Mouse (Mus musculus) liver, adult 2 months (tissue): ENCODE measurements around the gene Ogfod2. TPM values are rescaled to one million over a fixed set of nuclear protein-coding genes. Genes with fewer than 3 reads are reported as not detected.
A peak's percentile ranks its signal among the peaks of the same experiment; 100 is the strongest.

Source experiments
- DNase-seq: peaks from one replicate; pipeline ENCODE4 v3.0.0-alpha.2; 2011; ENCODE audit warnings: low read depth, low spot score; ENCODE audit errors: extremely low read depth
- H3K27ac ChIP-seq: fragments of 200-500 bp; replicated peaks from 2 replicates; pipeline ENCODE4 v1.5.1; 2012; ENCODE audit warnings: low read depth, mild to moderate bottlenecking, control low read depth, inconsistent platforms, low read length; ENCODE audit not compliant: insufficient read depth
- H3K27me3 ChIP-seq: fragments of 200-500 bp; 2 replicates; pipeline ENCODE4 v1.6.1; 2012; ENCODE audit warnings: mild to moderate bottlenecking, moderate library complexity, low read length, inconsistent platforms; ENCODE audit not compliant: control insufficient read depth, insufficient read depth
- H3K36me3 ChIP-seq: fragments of 200-500 bp; 2 replicates; pipeline ENCODE4 v1.6.1; 2012; ENCODE audit warnings: low read length, inconsistent platforms; ENCODE audit not compliant: control insufficient read depth, insufficient read depth
- H3K4me1 ChIP-seq: fragments of 200-500 bp; 2 replicates; pipeline ENCODE4 v1.6.1; 2011; ENCODE audit warnings: low read length; ENCODE audit not compliant: control insufficient read depth, insufficient read depth
- H3K4me3 ChIP-seq: fragments of 200-500 bp; 2 replicates; pipeline ENCODE4 v1.5.1; 2011; ENCODE audit warnings: low read depth, mild to moderate bottlenecking, control low read depth, low read length, moderate library complexity; ENCODE audit not compliant: insufficient read depth
- H3K79me2 ChIP-seq: fragments of 200-500 bp; 2 replicates; pipeline ENCODE4 v1.6.1; 2012; ENCODE audit warnings: inconsistent platforms, mild to moderate bottlenecking, low read length, moderate library complexity; ENCODE audit not compliant: control insufficient read depth, insufficient read depth
- H3K9ac ChIP-seq: fragments of 200-500 bp; 2 replicates; pipeline ENCODE4 v1.6.1; 2012; ENCODE audit warnings: low read depth, mild to moderate bottlenecking, control low read depth, inconsistent platforms, low read length
- CTCF ChIP-seq: fragments of 200-500 bp; IDR thresholded peaks from 2 replicates; pipeline ENCODE4 v1.5.1; 2011; ENCODE audit warnings: low read depth, low read length, control low read depth
- POLR2A ChIP-seq: fragments of 200-500 bp; IDR thresholded peaks from 2 replicates; pipeline ENCODE4 v1.6.1; 2011; ENCODE audit warnings: low read length, control low read depth; ENCODE audit not compliant: insufficient read depth; ENCODE audit errors: extremely low read depth
- WGBS: fragments of 180-500 bp; shearing (Covaris S2); methylation state at CpG from one replicate; pipeline ENCODE4 v1.1.7; 2018; 5-methylcytosine and 5-hydroxymethylcytosine counted together
- polyA plus RNA-seq: library from polyadenylated mRNA; depleted of rRNA; stranded (reverse); fragments of >200 nt; gene quantifications from 2 replicates; pipeline ENCODE4 v1.2.3, GENCODE M21; 2012
- total RNA-seq: library from RNA; depleted of rRNA; stranded (reverse); fragments of >200 nt; gene quantifications from 2 replicates; pipeline ENCODE4 v1.2.3, GENCODE M21; 2014

Gene Ogfod2
- total and polyA plus RNA-seq, 2 experiments, result 38.5 to 65.3 TPM

DNA sequence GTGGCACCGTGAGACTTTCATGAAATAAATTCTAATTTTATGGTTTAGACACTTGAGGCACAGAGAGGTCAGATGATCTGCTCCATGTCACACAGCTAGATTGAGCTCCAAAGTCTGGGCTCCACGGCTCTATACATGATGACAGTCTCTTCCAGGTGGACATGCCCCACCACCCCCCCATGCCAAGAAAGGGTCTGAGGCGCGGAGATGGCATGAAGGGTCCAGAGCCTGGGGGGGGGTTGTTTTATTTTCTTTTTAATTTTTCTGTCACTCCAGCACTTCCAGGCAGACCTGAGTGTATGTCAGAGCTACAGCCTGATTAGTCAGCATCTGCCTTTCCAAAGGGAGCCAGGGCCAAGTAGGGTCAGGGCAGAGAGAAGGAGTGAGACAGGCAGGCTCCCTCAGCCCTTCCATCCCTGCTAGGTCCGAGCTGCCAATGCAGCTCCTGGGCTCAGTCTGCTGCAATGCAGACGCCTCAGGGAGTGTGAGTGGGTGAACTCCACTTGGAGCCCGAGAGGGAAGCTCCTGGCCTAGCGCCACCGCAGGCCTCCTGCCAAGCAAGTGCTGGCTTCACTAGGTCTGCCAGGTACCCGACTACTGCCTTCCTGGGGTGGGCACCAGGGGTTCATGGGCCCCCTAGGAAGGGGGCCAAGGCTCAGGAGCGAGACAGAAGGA is 18.8 kb upstream of the Ogfod2 start:
- Histone ChIP-seq H3K27me3 (no peaks in the 10 kb centered on the region), H3K4me3 (no peak overlapping the region), H3K36me3 (no peaks in the 10 kb centered on the region), H3K9ac (no peak overlapping the region), H3K27ac (no peak overlapping the region), H3K79me2 (no peaks in the 10 kb centered on the region), H3K4me1 (peaks cover 10% of the 10 kb centered on the region; the same call in 1 of the 2 replicates)
- TF ChIP-seq CTCF (no peak), POLR2A (no peak)
- 55% methylated on average over 11 of the region's 11 CpGs for WGBS
- peak; percentile 56 for DNase-seq

DNA sequence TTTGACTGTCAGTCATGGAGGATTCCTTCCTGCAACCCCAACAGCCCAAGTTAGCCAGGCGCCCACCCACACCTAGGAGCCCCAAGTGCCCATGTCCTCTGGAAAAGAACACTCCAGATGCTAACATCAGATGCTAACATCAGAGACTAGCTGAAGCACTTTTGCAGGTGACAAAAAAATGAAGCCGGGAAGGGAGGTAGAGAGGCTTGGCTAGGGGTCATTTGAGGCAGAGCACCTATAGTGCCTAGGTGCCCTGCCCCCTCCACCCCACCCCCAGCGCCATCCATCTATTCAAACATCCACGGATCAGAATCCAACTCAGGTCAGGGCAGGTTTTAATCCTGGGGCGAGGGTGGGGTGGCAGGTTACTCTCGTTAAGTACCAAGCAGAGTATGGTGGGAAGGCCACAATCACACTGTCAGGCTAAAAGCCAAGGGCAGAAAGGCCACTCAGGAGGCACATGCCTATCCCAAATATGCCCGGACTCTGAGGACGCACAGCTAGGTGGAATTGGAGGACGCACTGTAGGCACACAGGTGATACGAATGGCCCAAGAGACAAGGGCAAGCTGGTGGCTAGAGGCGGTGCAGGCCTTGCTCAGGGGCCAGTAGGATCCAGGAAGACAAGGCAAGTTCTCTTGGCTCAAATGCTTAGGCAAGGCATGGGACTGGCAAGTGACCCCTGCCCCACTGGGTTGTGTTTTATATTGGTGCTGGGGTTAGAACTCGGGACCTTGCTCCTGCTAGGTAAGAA is 18.1 kb upstream of the Ogfod2 start:
- Histone ChIP-seq H3K4me3 (no peak overlapping the region), H3K36me3 (no peaks in the 10 kb centered on the region), H3K27ac (no peak overlapping the region), H3K27me3 (no peaks in the 10 kb centered on the region), H3K79me2 (no peaks in the 10 kb centered on the region), H3K9ac (no peak overlapping the region), H3K4me1 (peaks cover 10% of the 10 kb centered on the region; the same call in 1 of the 2 replicates)
- no peak for DNase-seq
- WGBS, result 61% methylated on average over 12 of the region's 12 CpGs
- TF ChIP-seq POLR2A, result no peak
- no peak for TF ChIP-seq CTCF

DNA sequence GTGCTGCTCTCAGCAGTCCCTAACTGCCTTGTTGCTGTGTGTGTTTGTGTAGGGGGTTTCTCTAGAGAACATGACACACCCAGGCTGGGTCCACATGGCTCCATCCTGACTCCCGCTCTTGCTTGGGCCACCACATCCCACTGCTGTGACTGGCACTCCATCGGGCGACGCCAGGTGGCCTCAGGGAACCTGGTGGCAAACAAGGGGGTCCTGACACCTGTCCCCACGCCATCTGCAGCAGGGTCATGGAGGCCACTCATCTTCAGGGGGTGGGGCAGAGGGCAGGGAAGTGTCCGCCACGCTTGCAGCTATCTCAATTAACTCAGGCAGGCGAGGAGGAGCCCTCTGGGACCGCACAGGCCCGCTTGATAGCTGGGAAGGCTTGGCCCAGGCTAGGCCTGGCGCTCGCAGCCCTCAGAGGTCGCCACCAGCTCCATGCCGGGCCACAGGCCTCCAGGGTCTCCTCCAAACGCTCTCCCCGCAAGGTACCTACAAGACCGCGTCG is 17.0 kb upstream of the Ogfod2 start:
- peak overlapping the region; percentile 67 for H3K4me3 ChIP-seq
- peak overlapping the region; percentile 74 for H3K9ac ChIP-seq
- H3K27ac ChIP-seq, result 0 out of 2 replicates have a peak overlapping the region, but pooled peaks have one; percentile 5
- 16% methylated on average over 19 of the region's 19 CpGs for WGBS
- H3K27me3 ChIP-seq, result no peaks in the 10 kb centered on the region
- no peak for TF ChIP-seq POLR2A
- no peak for TF ChIP-seq CTCF
- H3K36me3 ChIP-seq, result no peaks in the 10 kb centered on the region
- no peak for DNase-seq
- H3K4me1 ChIP-seq, result peaks cover 10% of the 10 kb centered on the region; the same call in 1 of the 2 replicates
- H3K79me2 ChIP-seq, result no peaks in the 10 kb centered on the region

DNA sequence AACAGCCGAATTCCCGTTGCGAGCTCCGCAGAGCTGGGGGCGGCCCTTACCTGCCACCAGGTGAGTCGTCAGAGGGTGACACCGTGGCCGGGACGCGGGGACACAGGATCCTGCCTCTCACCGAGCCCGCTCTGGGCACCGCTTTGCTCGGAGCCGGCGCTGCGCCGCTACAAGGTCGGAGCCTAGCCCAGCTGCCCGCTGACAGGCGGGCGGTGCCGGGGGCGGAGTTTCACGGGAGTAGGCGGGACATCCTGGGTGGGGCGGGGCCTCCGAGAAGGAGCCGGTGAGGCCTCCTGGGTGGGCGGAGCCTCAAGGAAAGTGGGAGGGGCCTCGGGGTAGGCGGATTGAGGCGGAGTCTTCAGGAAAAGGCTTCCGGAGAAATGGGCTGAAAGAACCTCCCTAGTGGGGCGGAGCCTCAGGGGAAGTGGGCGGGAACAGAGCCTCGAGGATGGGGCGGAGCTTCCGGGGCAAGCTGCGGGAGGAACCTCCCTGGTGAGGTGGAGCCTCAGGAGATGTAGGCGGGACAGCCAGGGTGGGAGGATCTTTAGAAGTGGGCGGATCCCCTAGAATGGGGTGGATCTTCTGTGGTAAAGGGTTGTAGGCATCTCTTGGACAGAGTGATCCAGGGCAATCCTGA is 16.4 kb upstream of the Ogfod2 start, which contains the start of gene Abcb9:
Abcb9 (minus strand) TSS at position 203 of the 637 bp plus-strand sequence.
- no peaks in the 10 kb centered on the region for H3K79me2 ChIP-seq
- under 1% methylated on average over 42 of the region's 42 CpGs for WGBS
- DNase-seq, result peak; percentile 94
- peak within 1 kb of the TSS; percentile 74 for H3K9ac ChIP-seq
- H3K4me3 ChIP-seq, result peak within 1 kb of the TSS; percentile 67
- no peaks in the 10 kb centered on the region for H3K27me3 ChIP-seq
- peaks cover 10% of the 10 kb centered on the region; the same call in 1 of the 2 replicates for H3K4me1 ChIP-seq
- no peaks in the 10 kb centered on the region for H3K36me3 ChIP-seq
- H3K27ac ChIP-seq, result 0 out of 2 replicates have a peak within 1 kb of the TSS, but pooled peaks have one; percentile 5
- TF ChIP-seq POLR2A (peak; percentile 90), CTCF (no peak)

DNA sequence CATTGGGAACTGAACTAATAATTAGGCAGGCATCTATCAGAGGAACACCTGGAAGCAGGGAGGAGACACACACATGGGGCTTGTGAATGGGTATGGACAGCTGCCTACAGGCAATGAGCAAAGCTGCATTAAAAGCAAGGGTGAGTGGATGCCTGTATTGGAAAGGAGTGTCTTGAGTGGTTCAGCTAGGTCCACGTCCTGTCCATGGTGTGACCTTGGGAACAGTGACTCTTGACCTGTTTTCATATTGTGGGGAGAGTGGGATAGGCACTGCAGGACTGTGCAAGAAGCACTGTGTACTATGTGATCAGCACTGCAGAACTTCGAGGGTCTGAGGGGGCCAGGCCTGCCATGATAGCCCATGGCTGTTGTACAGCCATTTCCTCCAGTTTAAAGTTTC is 13.2 kb upstream of the Ogfod2 start:
- no peaks in the 10 kb centered on the region for H3K79me2 ChIP-seq
- no peak overlapping the region for H3K4me3 ChIP-seq
- DNase-seq, result no peak
- H3K36me3 ChIP-seq, result no peaks in the 10 kb centered on the region
- no peak overlapping the region for H3K27ac ChIP-seq
- H3K4me1 ChIP-seq, result peaks cover 5% of the 10 kb centered on the region; the same call in 1 of the 2 replicates
- H3K27me3 ChIP-seq, result no peaks in the 10 kb centered on the region
- TF ChIP-seq POLR2A, result no peak
- TF ChIP-seq CTCF, result no peak
- H3K9ac ChIP-seq, result no peak overlapping the region
- WGBS, result 95% methylated on average over 2 of the region's 2 CpGs
